12 mouse cellular contexts compared by ENCODE assay signal in the genomic region with DNA sequence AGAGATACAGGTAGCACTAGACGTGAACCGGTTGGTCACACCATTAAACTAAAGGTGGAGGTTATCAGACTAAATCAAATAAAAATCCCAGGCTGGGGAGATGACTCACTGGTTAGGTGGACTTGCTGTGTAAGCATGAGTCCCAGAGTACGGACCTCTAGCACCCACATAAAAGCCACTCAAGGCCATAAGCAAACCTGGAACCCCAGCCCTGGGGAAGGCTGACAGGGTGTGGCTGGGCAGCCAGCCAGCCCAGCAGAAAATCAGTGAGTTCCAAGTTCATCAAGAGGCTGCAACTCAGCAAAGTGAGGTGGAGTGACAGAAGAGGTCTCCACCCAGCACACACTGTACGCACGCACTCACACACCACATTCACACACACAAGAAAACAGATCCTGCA. TPM values are rescaled to one million over a fixed set of nuclear protein-coding genes. Genes with fewer than 3 reads are reported as not detected.
DNase-seq lines count a peak whose midpoint lies in the region; ATAC-seq and TF ChIP-seq lines count a peak whose summit lies in the region.
"Had no signal": no experiment of that assay in that cellular context is flagged by ENCODE, and none has a peak within 500 bp of the region (broad histone marks: within the 10 kb centered on the region; RNA-seq: fewer than 3 reads in every experiment).

No protein-coding gene starts in this region.

- no peak overlapping the region for H3K4me3 ChIP-seq in limb, embryonic 13.5 days
- H3K4me3 ChIP-seq in limb, embryonic 10.5 days, result no peak overlapping the region
- no peak overlapping the region for H3K4me3 ChIP-seq in lung, adult 2 months (replicated peaks; ENCODE audit: extremely low read depth, low read depth, low read length)
- H3K4me3 ChIP-seq in stomach, embryonic 16.5 days (replicated peaks; ENCODE audit: low read length), result no peak overlapping the region
- H3K4me3 ChIP-seq: forebrain, embryonic 10.5 days; midbrain, embryonic 10.5 days had no signal

- peaks cover 8% of the 10 kb centered on the region for H3K36me3 ChIP-seq in limb, embryonic 13.5 days
- H3K36me3 ChIP-seq in limb, embryonic 10.5 days, result peaks cover 18% of the 10 kb centered on the region
- no peaks in the 10 kb centered on the region; the same call in 1 of the 2 replicates for H3K36me3 ChIP-seq in stomach, embryonic 16.5 days (ENCODE audit: control insufficient read depth, insufficient read depth, low read length)

- H3K4me2 ChIP-seq in limb, embryonic 13.5 days (replicated peaks), result no peak overlapping the region
- H3K4me2 ChIP-seq in stomach, embryonic 16.5 days (ENCODE audit: low read depth, low read length), result no peak overlapping the region

- WGBS in limb, embryonic 13.5 days, result 80% methylated on average over 5 of the region's 5 CpGs
- WGBS in limb, embryonic 10.5 days, result 92% methylated on average over 5 of the region's 5 CpGs
- WGBS in lung, adult 2 months, result 34% methylated on average over 5 of the region's 5 CpGs
- WGBS in stomach, embryonic 16.5 days, result 61% methylated on average over 5 of the region's 5 CpGs

- TF ChIP-seq POLR2A in lung, adult 2 months (IDR thresholded peaks at IDR 0.05; ENCODE audit: borderline replicate concordance, extremely low read depth, low read depth, low read length), result no peak

- peaks cover 7% of the 10 kb centered on the region for H3K4me1 ChIP-seq in limb, embryonic 13.5 days
- 0 out of 2 replicates have a peak, but pooled peaks cover 3% of the 10 kb centered on the region for H3K4me1 ChIP-seq in limb, embryonic 10.5 days
- H3K4me1 ChIP-seq in lung, adult 2 months (ENCODE audit: control insufficient read depth, insufficient read depth, low read length), result peaks cover 21% of the 10 kb centered on the region
- peaks cover 28% of the 10 kb centered on the region for H3K4me1 ChIP-seq in stomach, embryonic 16.5 days (ENCODE audit: control insufficient read depth, insufficient read depth, low read length)

- no peak overlapping the region for H3K9ac ChIP-seq in limb, embryonic 13.5 days
- H3K9ac ChIP-seq in stomach, embryonic 16.5 days (ENCODE audit: low read length), result no peak overlapping the region

- TF ChIP-seq CTCF in lung, adult 2 months (IDR thresholded peaks at IDR 0.05; ENCODE audit: insufficient read depth, low read length), result no peak

- H3K27me3 ChIP-seq in limb, embryonic 13.5 days, result no peaks in the 10 kb centered on the region
- H3K27me3 ChIP-seq in limb, embryonic 10.5 days (ENCODE audit: low read depth, poor library complexity, severe bottlenecking), result no peaks in the 10 kb centered on the region
- H3K27me3 ChIP-seq in stomach, embryonic 16.5 days (ENCODE audit: control insufficient read depth, insufficient read depth, low read length), result no peaks in the 10 kb centered on the region

- no peak for DNase-seq in limb, embryonic 10.5 days (ENCODE audit: low spot score)
- peak; percentile 59 for DNase-seq in kidney, postnatal 10 days
- DNase-seq in lung, adult 2 months, result peak; percentile 47
- no peak for DNase-seq in B cell, adult 2 months
- no peak for DNase-seq in spleen, postnatal 36 days (ENCODE audit: low spot score in 2 of 2)
- no peak for DNase-seq in left cerebral cortex, adult 8-10 months (ENCODE audit: low spot score in 2 of 2)
- DNase-seq: heart, postnatal 4 days had no signal

- H3K9me3 ChIP-seq in limb, embryonic 13.5 days, result no peaks in the 10 kb centered on the region; the same call in 1 of the 2 replicates
- no peaks in the 10 kb centered on the region for H3K9me3 ChIP-seq in limb, embryonic 10.5 days (replicated peaks)
- H3K9me3 ChIP-seq in stomach, embryonic 16.5 days (replicated peaks; ENCODE audit: control insufficient read depth, low read length), result no peaks in the 10 kb centered on the region
- H3K9me3 ChIP-seq: G1E; midbrain, embryonic 10.5 days had no signal

- ATAC-seq in limb, embryonic 13.5 days (ENCODE audit: low FRiP score, low read depth), result 0 out of 2 replicates have a peak, but pooled peaks have one; percentile 15
- peak; percentile 96 for ATAC-seq in stomach, embryonic 16.5 days (ENCODE audit: insufficient read depth, low FRiP score)

- H3K27ac ChIP-seq in limb, embryonic 13.5 days, result no peak overlapping the region
- no peak overlapping the region for H3K27ac ChIP-seq in limb, embryonic 10.5 days
- H3K27ac ChIP-seq in stomach, embryonic 16.5 days (ENCODE audit: low read length), result peak overlapping the region; percentile 85
- H3K27ac ChIP-seq: forebrain, embryonic 10.5 days; midbrain, embryonic 10.5 days had no signal

RNA-seq across cellular contexts. Expression of gene Usp12, which starts 14.9 kb away (rescaled TPM):
- 14.4 and 15.8 TPM in 2 replicates for polyA plus RNA-seq in limb, embryonic 13.5 days (2015; fragmentation: Nextera tagmentation; extraction: Ambion mirVana)
- 13.4 and 13.7 TPM in 2 replicates for polyA plus RNA-seq in limb, embryonic 10.5 days (2016; fragmentation: Nextera tagmentation; extraction: Ambion mirVana)
- polyA plus RNA-seq in lung, adult 2 months (2012; rRNA removed), result 9.8 and 14.9 TPM in 2 replicates
- polyA plus RNA-seq in stomach, embryonic 16.5 days (2015; fragmentation: Nextera tagmentation; extraction: Ambion mirVana), result 18.2 and 18.3 TPM in 2 replicates
- 10 to 100 TPM; 50.1 to 58.9 (median 54.3) TPM for total RNA-seq in left cerebral cortex, adult 8-10 months (2022)

RNA-seq across cellular contexts. Expression of gene Rpl21, which starts 52.8 kb away (rescaled TPM):
- polyA plus RNA-seq in limb, embryonic 13.5 days (2015; fragmentation: Nextera tagmentation; extraction: Ambion mirVana), result 522 and 540 TPM in 2 replicates
- polyA plus RNA-seq in limb, embryonic 10.5 days (2016; fragmentation: Nextera tagmentation; extraction: Ambion mirVana), result 536 and 605 TPM in 2 replicates
- 43.4 and 72.0 TPM in 2 replicates for polyA plus RNA-seq in lung, adult 2 months (2012; rRNA removed)
- polyA plus RNA-seq in stomach, embryonic 16.5 days (2015; fragmentation: Nextera tagmentation; extraction: Ambion mirVana), result 401 and 513 TPM in 2 replicates
- total RNA-seq in left cerebral cortex, adult 8-10 months (2022), result 100 to 1,000 TPM; 131 to 217 (median 174) TPM

Comparison
In these comparisons a context has a peak if more than half of its experiments do, and no peak if none do; other contexts are left out.
1. DNase-seq: peak in kidney, postnatal 10 days (single experiment) and lung, adult 2 months (single experiment); none in limb, embryonic 10.5 days (single experiment), B cell, adult 2 months (0 of 2), spleen, postnatal 36 days (0 of 2) and left cerebral cortex, adult 8-10 months (0 of 2).